Mouse (Mus musculus): Measurements from ENCODE around the gene Olfr111.
"Not testable (repeated sequence)": the region's sequence is repeated elsewhere in the genome, so short reads cannot be mapped to it uniquely, and the experiment has no call there.

Olfr111 gene

DNA sequence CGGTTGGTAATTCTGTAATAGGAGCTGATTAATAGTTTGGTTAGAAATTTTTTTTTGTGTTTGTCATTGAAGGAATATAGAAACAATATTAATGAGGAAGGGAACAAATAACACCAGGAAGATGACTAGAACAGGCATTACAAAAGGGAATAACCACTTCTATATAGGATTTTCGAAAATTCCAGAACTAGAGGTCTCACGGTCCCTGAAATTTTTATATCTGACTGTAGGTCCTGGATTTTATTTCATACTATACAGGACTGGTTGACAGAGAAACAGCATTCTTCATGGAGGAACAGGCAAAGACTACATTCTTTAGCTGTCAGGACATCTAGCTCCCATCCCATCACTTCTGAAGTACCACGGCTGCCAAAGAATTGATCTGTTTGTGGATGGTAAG is at the start of gene Olfr111:
Olfr111 (plus strand) TSS at position 301 of the 400 bp plus-strand sequence.
- no peak for DNase-seq (ENCODE audit: low read depth, low spot score)

DNA sequence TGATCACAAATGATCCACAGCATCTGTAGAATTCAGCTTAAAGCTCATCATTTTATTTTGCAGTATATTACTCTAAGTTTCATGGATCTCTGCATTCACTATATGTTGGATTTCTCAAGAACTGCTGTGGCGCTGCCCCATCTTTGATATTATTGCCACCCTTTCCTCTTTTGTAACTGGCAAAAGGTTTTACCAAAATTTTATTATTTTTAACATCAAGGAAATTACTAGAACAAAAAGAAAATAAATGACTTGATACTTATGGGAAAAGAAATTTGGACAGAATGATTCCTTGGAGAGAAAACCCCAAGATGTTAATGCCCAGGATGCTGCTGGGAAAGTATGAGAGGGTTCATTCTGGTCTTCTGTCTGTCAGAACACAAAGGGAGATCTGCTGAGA is 49.2 kb upstream of the Olfr111 start, which contains the start of gene Olfr109:
Olfr109 (plus strand) TSS at position 301 of the 400 bp plus-strand sequence.
- no peak for DNase-seq (ENCODE audit: low read depth, low spot score)

GRCm38 (mm10) chr17:37483452-37483851 is 24.4 kb upstream of the Olfr111 start, which contains the start of gene H2-M2:
Gene H2-M2, minus strand, starts transcription at chr17:37483552.
- DNase-seq (ENCODE audit: low read depth, low spot score) = no peak

DNA sequence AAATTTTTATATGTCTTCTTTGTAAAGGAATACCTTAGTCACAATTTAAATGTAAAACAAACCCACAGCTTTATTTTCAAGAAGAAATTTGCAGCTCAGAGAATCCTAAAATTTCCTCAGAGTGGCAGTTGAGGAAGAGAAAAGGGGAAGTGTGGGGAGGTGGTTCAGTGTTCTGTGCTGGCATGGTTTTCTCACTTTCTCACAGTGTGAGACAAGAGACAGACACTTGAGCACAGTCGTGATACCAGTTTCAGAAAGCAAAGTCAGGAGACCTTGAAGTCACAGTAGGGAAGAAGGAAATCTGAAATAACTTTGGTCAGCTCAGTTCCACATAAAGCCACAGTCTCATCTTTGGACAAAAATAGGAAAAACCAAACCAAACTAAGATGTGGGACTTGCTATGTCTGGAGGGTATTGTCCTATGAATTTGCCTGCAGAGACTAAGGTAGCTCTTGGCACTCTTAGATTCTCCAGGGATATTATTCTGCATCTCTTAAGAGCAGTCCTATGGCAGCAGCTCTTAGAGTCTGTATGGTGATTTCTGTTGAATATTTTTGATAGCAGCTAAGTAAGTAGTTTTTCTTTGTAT is 15.8 kb upstream of the Olfr111 start, which contains the start of gene Olfr110:
Olfr110 (plus strand) TSS at position 539 of the 589 bp plus-strand sequence.
- DNase-seq (ENCODE audit: low read depth, low spot score) = no peak

DNA sequence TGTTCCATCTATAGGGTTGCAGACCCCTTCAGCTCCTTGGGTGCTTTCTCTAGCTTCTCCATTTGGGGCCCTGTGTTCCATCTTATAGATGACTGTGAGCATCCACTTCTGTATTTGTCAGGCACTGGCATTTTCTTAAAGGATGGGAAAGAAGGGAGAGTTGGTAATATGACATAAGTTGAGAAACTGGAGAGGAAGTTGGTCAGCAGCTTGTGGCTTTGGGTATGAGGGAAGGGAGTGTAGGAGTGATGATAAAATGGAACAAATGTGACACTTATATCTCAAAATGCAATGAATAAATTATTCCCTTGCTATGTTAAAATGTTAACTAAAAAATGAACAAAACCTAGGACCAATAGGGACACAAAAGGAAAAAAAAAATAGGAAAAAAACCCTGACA is 16.8 kb downstream of the Olfr111 start:
- not testable (repeated sequence) for DNase-seq (ENCODE audit: low read depth, low spot score)

DNA sequence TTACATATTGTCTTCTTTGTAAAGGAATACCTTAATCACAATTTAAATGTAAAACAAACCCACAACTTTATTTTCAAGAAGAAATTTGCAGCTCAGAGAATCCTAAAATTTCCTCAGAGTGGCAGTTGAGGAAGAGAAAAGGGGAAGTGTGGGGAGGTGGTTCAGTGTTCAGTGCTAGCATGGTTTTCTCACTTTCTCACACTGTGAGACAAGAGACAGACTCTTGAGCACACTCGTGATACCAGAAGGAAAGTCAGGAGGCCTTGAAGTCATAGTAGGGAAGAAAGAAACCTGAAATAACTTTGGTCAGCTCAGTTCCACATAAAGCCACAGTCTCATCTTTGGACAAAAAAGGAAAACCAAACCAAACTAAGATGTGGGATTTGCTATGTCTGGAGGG is 17.6 kb downstream of the Olfr111 start:
- not testable (repeated sequence) for DNase-seq (ENCODE audit: low read depth, low spot score)

DNA sequence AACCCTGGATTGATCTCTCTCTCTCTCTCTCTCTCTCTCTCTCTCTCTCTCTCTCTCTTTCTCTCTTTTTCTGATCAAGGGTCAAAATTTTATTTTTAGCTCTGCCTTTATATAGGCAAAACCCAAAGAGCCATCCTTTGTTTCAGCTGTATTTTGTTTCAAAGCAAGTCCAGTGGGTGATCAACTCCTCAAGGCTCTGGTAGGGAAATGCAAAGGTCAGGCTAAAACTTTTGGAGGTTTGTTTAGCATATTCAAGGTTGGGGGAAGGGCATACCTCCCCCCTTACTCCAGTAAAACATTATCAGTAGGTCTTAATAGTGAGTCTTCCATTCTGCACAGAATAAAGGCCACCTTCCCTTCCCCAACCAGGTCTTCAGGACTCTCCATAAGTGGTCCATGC is 27.3 kb downstream of the Olfr111 start:
- no peak for DNase-seq (ENCODE audit: low read depth, low spot score)

- not testable (repeated sequence) for DNase-seq (ENCODE audit: low read depth, low spot score)
These were observed 30.6 kb downstream of the Olfr111 start for GRCm38 (mm10) chr17:37538416-37538815.

GRCm38 (mm10) chr17:37541454-37542119 is 33.8 kb downstream of the Olfr111 start:
- DNase-seq (ENCODE audit: low read depth, low spot score) = no peak

DNA sequence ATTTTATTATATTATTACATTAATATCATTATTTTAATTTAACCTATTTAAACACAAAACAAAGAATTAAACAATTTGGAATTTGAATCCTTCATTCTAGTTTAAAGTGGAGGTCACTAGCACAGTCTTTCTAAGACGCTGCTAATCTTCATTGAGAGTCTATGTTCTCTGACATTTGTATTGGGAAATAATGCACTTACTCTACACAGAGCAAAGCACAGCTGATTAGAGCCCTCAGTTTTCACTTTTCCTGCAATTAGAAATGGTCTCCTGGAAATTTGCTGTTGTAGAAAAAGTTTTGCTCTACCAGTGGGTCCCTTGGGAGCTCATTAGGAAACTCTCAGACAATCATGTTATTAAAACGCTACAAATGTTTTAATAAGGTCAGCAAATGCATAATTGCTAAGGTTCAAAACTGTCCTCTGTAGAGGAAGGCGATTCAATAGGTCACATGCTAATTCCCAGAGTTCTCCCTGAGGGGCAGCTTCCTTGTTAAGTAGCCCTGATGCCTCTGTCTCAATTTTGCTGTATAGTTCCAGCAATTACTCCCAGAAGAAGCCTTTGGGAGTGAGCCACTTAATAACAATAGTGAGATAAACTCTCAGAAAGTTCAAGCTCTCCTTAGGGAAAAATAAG is 36.1 kb downstream of the Olfr111 start:
- no peak for DNase-seq (ENCODE audit: low read depth, low spot score)

DNA sequence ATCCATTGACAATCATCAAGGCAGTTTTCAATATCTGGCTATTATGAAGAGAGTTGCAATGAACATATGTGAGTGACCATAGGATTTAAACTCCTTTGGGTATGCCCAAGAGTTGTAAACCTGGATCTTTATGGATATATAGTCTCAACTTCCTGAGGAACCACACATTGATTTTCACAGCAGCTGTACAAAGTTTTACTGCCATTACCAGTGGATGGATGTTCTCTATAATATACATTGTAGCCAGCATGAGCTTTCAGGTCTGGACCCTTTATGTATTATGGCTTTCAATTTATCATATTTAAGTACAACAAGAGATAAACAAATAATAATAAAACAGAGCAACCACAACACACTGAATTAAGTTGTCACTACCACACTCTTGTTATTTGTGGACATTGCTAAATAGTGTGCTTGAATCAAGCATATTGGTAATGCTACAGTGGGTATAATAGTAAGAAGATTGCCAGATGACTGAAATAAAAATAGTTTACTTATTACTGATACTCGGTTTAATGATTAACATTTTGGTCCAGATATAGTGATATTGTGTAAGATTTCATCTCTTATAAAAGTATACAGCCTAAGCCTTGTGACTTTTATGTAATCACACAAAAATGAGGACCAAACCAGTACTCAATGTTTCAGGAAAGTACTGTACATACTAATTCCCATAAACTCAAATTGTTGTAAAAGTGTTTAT is 51.2 kb downstream of the Olfr111 start:
- no peak for DNase-seq (ENCODE audit: low read depth, low spot score)

GRCm38 (mm10) chr17:37569351-37569750 is 61.5 kb downstream of the Olfr111 start, which contains the start of gene Olfr112:
Gene Olfr112, minus strand, starts transcription at chr17:37569451.
- no peak for DNase-seq (ENCODE audit: low read depth, low spot score)

- DNase-seq (ENCODE audit: low read depth, low spot score) = no peak
These were observed 69.7 kb downstream of the Olfr111 start, which contains the start of gene Olfr113 for GRCm38 (mm10) chr17:37577563-37577962. Gene Olfr113, minus strand, starts transcription at chr17:37577663.

Measured in brain, embryonic 18.5 days (tissue).